Mouse (Mus musculus) CH12.LX (cell line): ENCODE measurements at regions not wholly inside any gene's neighbourhood (a gene's known extent, or its start where the extent isn't known, plus 50 kb on each side); places are given as distances from the start of the nearest gene placed in this dataset.
A peak's percentile ranks its signal among the peaks of the same experiment; 100 is the strongest.

Experiments
- DNase-seq: peaks from one replicate; pipeline ENCODE4 v3.0.0-alpha.2; 2013; ENCODE audit errors: extremely low read depth
- H3K27ac ChIP-seq: 2 replicates; pipeline ENCODE4 v1.5.1; 2012; ENCODE audit warnings: low read depth, mild to moderate bottlenecking, control low read depth, moderate library complexity; ENCODE audit not compliant: insufficient read depth
- H3K27me3 ChIP-seq: replicated peaks from 2 replicates; pipeline ENCODE3; 2012; ENCODE audit warnings: inconsistent platforms
- H3K36me3 ChIP-seq, 2 experiments: replicated peaks in 1 of 2; 2 replicates each; pipeline versions ENCODE3 to v1.6.1; 2012; ENCODE audit warnings: inconsistent platforms in 1 of 2, low read length in 1 of 2, mild to moderate bottlenecking in 1 of 2, mixed read lengths in 1 of 2, moderate library complexity in 1 of 2; ENCODE audit not compliant: control insufficient read depth in 1 of 2, insufficient read depth in 1 of 2
- H3K4me1 ChIP-seq, 2 experiments: 2 replicates each; pipeline ENCODE4 v1.6.1; 2012; ENCODE audit warnings: inconsistent platforms in 1 of 2, moderate library complexity in 1 of 2; ENCODE audit not compliant: insufficient read depth in 2 of 2, control insufficient read depth in 1 of 2
- H3K4me2 ChIP-seq: 2 replicates; pipeline ENCODE4 v1.6.1; 2012; ENCODE audit warnings: low read depth, mild to moderate bottlenecking, control low read depth; ENCODE audit not compliant: poor library complexity, insufficient read depth, severe bottlenecking
- H3K4me3 ChIP-seq, 3 experiments: fragments of 150-350 bp in 1 of 3; sonication (generic) in 1 of 3; replicated peaks in 1 of 3; 2 replicates each; pipeline versions ENCODE3 to v1.5.1; 2011 to 2012; ENCODE audit warnings: low read depth in 2 of 3, low read length in 2 of 3, mild to moderate bottlenecking in 2 of 3, moderate library complexity in 2 of 3, control low read depth in 1 of 3, improper control_type of control experiment in 1 of 3, inconsistent platforms in 1 of 3, mixed read lengths in 1 of 3; ENCODE audit not compliant: poor library complexity in 1 of 3
- H3K79me2 ChIP-seq: replicated peaks from 2 replicates; pipeline ENCODE4 v1.6.1; 2012; ENCODE audit warnings: mild to moderate bottlenecking, moderate library complexity; ENCODE audit not compliant: control insufficient read depth, poor library complexity, insufficient read depth, severe bottlenecking; ENCODE audit errors: extremely low read depth
- H3K9ac ChIP-seq: 2 replicates; pipeline ENCODE4 v1.6.1; 2012; ENCODE audit warnings: low read depth, mild to moderate bottlenecking, control low read depth, moderate library complexity; ENCODE audit not compliant: insufficient read depth
- H3K9me3 ChIP-seq: replicated peaks from 2 replicates; pipeline ENCODE3; 2012; ENCODE audit warnings: low read length, inconsistent platforms, mixed read lengths
- BHLHE40 ChIP-seq: IDR thresholded peaks from 2 replicates; pipeline ENCODE4 v1.6.1; 2011; ENCODE audit warnings: mild to moderate bottlenecking, low read depth, low read length, improper control_type of control experiment
- CHD1 ChIP-seq: IDR thresholded peaks from 2 replicates; pipeline ENCODE4 v1.6.1; 2012; ENCODE audit warnings: low read depth, low read length, improper control_type of control experiment, inconsistent platforms
- CTCF ChIP-seq, 2 experiments: IDR thresholded peaks in 1 of 2; conservative IDR thresholded peaks in 1 of 2; 2 replicates each; pipeline ENCODE4 v1.5.1; 2011 to 2012; ENCODE audit warnings: low read depth in 2 of 2, low read length in 2 of 2, improper control_type of control experiment in 1 of 2, inconsistent platforms in 1 of 2, mild to moderate bottlenecking in 1 of 2, moderate library complexity in 1 of 2
- EP300 ChIP-seq: IDR thresholded peaks from 2 replicates; pipeline ENCODE4 v1.6.1; 2011; ENCODE audit warnings: low read length, improper control_type of control experiment
- ETS1 ChIP-seq: conservative IDR thresholded peaks from 2 replicates; pipeline ENCODE4 v1.6.1; 2012; ENCODE audit warnings: low read depth, mild to moderate bottlenecking, inconsistent platforms, low read length, improper control_type of control experiment, moderate library complexity
- HCFC1 ChIP-seq: IDR thresholded peaks from 2 replicates; pipeline ENCODE4 v1.6.1; 2012; ENCODE audit warnings: low read depth, mild to moderate bottlenecking, inconsistent platforms, low read length, improper control_type of control experiment
- JUND ChIP-seq: conservative IDR thresholded peaks from 2 replicates; pipeline ENCODE4 v1.6.1; 2011; ENCODE audit warnings: low read depth, low read length, improper control_type of control experiment
- MAX ChIP-seq: IDR thresholded peaks from 2 replicates; pipeline ENCODE4 v1.6.1; 2011; ENCODE audit warnings: low read length, improper control_type of control experiment
- MAZ ChIP-seq: IDR thresholded peaks from 2 replicates; pipeline ENCODE4 v1.6.1; 2012; ENCODE audit warnings: low read depth, mild to moderate bottlenecking, inconsistent platforms, low read length, improper control_type of control experiment, moderate library complexity
- NRF1 ChIP-seq: IDR thresholded peaks from 2 replicates; pipeline ENCODE4 v1.6.1; 2014; ENCODE audit warnings: low read depth, mild to moderate bottlenecking, inconsistent platforms, low read length, improper control_type of control experiment, moderate library complexity
- PAX5 ChIP-seq: IDR thresholded peaks from 2 replicates; pipeline ENCODE4 v1.6.1; 2012; ENCODE audit warnings: low read length, inconsistent platforms, mixed read lengths
- RAD21 ChIP-seq: IDR thresholded peaks from 2 replicates; pipeline ENCODE4 v1.6.1; 2011; ENCODE audit warnings: low read depth, mild to moderate bottlenecking, low read length, improper control_type of control experiment, moderate library complexity
- RCOR1 ChIP-seq: conservative IDR thresholded peaks from 2 replicates; pipeline ENCODE4 v1.6.1; 2012; ENCODE audit warnings: low read depth, mild to moderate bottlenecking, inconsistent platforms, low read length, improper control_type of control experiment
- TBP ChIP-seq: conservative IDR thresholded peaks from 2 replicates; pipeline ENCODE4 v1.6.1; 2011; ENCODE audit warnings: low read depth, low read length, improper control_type of control experiment
- TCF12 ChIP-seq: IDR thresholded peaks from 2 replicates; pipeline ENCODE4 v1.6.1; 2014; ENCODE audit warnings: low read depth, mild to moderate bottlenecking, inconsistent platforms, low read length, improper control_type of control experiment
- UBTF ChIP-seq: IDR thresholded peaks from 2 replicates; pipeline ENCODE4 v1.6.1; 2012; ENCODE audit warnings: low read depth, mild to moderate bottlenecking, inconsistent platforms, low read length, improper control_type of control experiment, moderate library complexity
- ZKSCAN1 ChIP-seq: IDR thresholded peaks from 2 replicates; pipeline ENCODE4 v1.6.1; 2012; ENCODE audit warnings: low read depth, inconsistent platforms, low read length, improper control_type of control experiment, borderline replicate concordance
- ZMIZ1 ChIP-seq: IDR thresholded peaks from 2 replicates; pipeline ENCODE4 v1.6.1; 2012; ENCODE audit warnings: low read depth, mild to moderate bottlenecking, inconsistent platforms, low read length, improper control_type of control experiment
- ZNF384 ChIP-seq: IDR thresholded peaks from 2 replicates; pipeline ENCODE4 v1.6.1; 2012; ENCODE audit warnings: low read depth, low read length, improper control_type of control experiment, inconsistent platforms
- dilution Hi-C: fragments of 300-500 bp; cut with MboI; formaldehyde crosslinking; loops from 2 replicates; pipeline ENCODE4 v1.14.3; 2020; ENCODE audit warnings: low sequenced_read_pairs; ENCODE audit not compliant: extremely low pct_unique_long_range_greater_than_20kb, extremely low pct_ligation_motif_present
- in situ Hi-C: fragments of 300-500 bp; cut with MboI; formaldehyde crosslinking; loops from 3 replicates; pipeline ENCODE4 v1.14.3; 2019; ENCODE audit warnings: low sequenced_read_pairs, low pct_ligation_motif_present, low pct_unique_long_range_greater_than_20kb, mixed read lengths

GRCm38 (mm10) chrX:58470986-58471385 is 438.2 kb upstream of the 4930550L24Rik start:
- TF ChIP-seq ZNF384 = no peak
- Histone ChIP-seq H3K9me3 (peaks cover 3% of the 10 kb centered on the region), H3K36me3 (no peaks in the 10 kb centered on the region), H3K9ac (no peak overlapping the region), H3K79me2 (no peaks in the 10 kb centered on the region), H3K27me3 (no peaks in the 10 kb centered on the region), H3K4me1 (no peaks in the 10 kb centered on the region), H3K4me3 (no peak overlapping the region), H3K27ac (no peak overlapping the region), H3K4me2 (no peak overlapping the region)
- dilution Hi-C loops (no loop called here), in situ Hi-C loops (no loop called here)
- DNase-seq = no peak

GRCm38 (mm10) chrX:58490861-58491260 is 418.3 kb upstream of the 4930550L24Rik start:
- Histone ChIP-seq H3K9ac (no peak overlapping the region), H3K9me3 (no peaks in the 10 kb centered on the region), H3K4me2 (no peak overlapping the region), H3K36me3 (no peaks in the 10 kb centered on the region), H3K4me3 (no peak overlapping the region), H3K4me1 (no peaks in the 10 kb centered on the region), H3K27ac (no peak overlapping the region), H3K27me3 (no peaks in the 10 kb centered on the region), H3K79me2 (no peaks in the 10 kb centered on the region)
- TF ChIP-seq RAD21 (peak; percentile 24), JUND (no peak), CTCF (conservative IDR thresholded peaks at IDR 0.05 in 1 of 2, IDR thresholded peaks at IDR 0.05 in 1 of 2; ENCODE audit: low read depth in 2 of 2, low read length in 2 of 2) (peak in 1 of 2 experiments; percentile 19; a peak in 2 of 4 replicates)
- in situ Hi-C loops = no loop called here
- DNase-seq = no peak
- dilution Hi-C loops = no loop called here

- no peak for TF ChIP-seq NRF1
- no peak for TF ChIP-seq EP300
- TF ChIP-seq ZKSCAN1 = no peak
- TF ChIP-seq TCF12 = no peak
- TF ChIP-seq TBP = no peak
- TF ChIP-seq ETS1 = no peak
- TF ChIP-seq ZMIZ1 = no peak
- no peak for TF ChIP-seq CHD1
- TF ChIP-seq HCFC1 = no peak
- no peak for TF ChIP-seq MAX
- no peak for TF ChIP-seq JUND
- TF ChIP-seq BHLHE40 = no peak
- TF ChIP-seq PAX5 = no peak
- no peak for TF ChIP-seq RCOR1
- TF ChIP-seq MAZ = no peak
- TF ChIP-seq UBTF = no peak
- H3K9me3 ChIP-seq = peaks cover 3% of the 10 kb centered on the region
- H3K4me2 ChIP-seq = no peak overlapping the region
- H3K79me2 ChIP-seq = no peaks in the 10 kb centered on the region
- in situ Hi-C loops = no loop called here
- H3K27me3 ChIP-seq = no peaks in the 10 kb centered on the region
- H3K9ac ChIP-seq = no peak overlapping the region
- H3K4me3 ChIP-seq = no peak overlapping the region
- H3K4me1 ChIP-seq = no peaks in the 10 kb centered on the region
- no peak for DNase-seq
- no peak overlapping the region for H3K27ac ChIP-seq
- no peaks in the 10 kb centered on the region for H3K36me3 ChIP-seq
- dilution Hi-C loops = no loop called here
Observed at GRCm38 (mm10) chrX:58503573-58503972, 405.6 kb upstream of the 4930550L24Rik start.
